Mouse (Mus musculus) gastrocnemius, adult 8-10 months (tissue): ENCODE measurements around the gene Selenov. TPM values are rescaled to one million over a fixed set of nuclear protein-coding genes. Genes with fewer than 3 reads are reported as not detected.

Experiments
- total RNA-seq, 4 experiments: library from RNA; stranded (reverse); gene quantifications; 2 replicates each; pipeline ENCODE4 v1.2.4; 2022

The Selenov gene
- total RNA-seq, 4 experiments from 2014 or later, result not detected

Other genes starting within 250 kb of the Selenov start
- 10 to 100 TPM; 96.1 to 99.7 (median 97.2) TPM for gene Psmc4, start 241.1 kb downstream of the Selenov start, total RNA-seq
- gene Fcgbp, start 219.9 kb downstream of the Selenov start, total RNA-seq, result under 1 TPM in 1 of 4 experiments, not detected in 3; 0.08 TPM
- gene 9530053A07Rik, start 161.7 kb downstream of the Selenov start, total RNA-seq, result not detected
- gene Fbl, start 121.5 kb downstream of the Selenov start, total RNA-seq, result 10 to 100 TPM; 16.8 to 25.3 (median 18.6) TPM
- gene Dyrk1b, start 111.7 kb downstream of the Selenov start, total RNA-seq, result 10 to 100 TPM; 58.2 to 74.5 (median 66.1) TPM
- 1 to 10 TPM; 5.6 to 5.9 (median 5.8) TPM for gene Eid2, start 23.3 kb downstream of the Selenov start, total RNA-seq
- gene Eid2b, start 13.4 kb downstream of the Selenov start, total RNA-seq, result 1 to 10 TPM; 5.1 to 7.2 (median 6.3) TPM
- not detected for gene Dll3, start 11.1 kb upstream of the Selenov start, total RNA-seq
- gene Timm50, start 20.9 kb upstream of the Selenov start, total RNA-seq, result 10 to 100 TPM; 39.4 to 49.9 (median 45.0) TPM
- gene Supt5, start 47.6 kb upstream of the Selenov start, total RNA-seq, result 10 to 100 TPM; 61.6 to 76.5 (median 73.0) TPM
- 100 to 1,000 TPM; 442 to 558 (median 490) TPM for gene Rps16, start 59.5 kb upstream of the Selenov start, total RNA-seq
- 1 to 10 TPM; 2.0 to 3.3 (median 2.6) TPM for gene Plekhg2, start 81.4 kb upstream of the Selenov start, total RNA-seq
- gene Zfp36, start 89.1 kb upstream of the Selenov start, total RNA-seq, result 10 to 100 TPM in 2 of 4 experiments, 1 to 10 TPM in 2; 6.5 to 25.6 (median 9.0) TPM
- gene Med29, start 101.5 kb upstream of the Selenov start, total RNA-seq, result 10 to 100 TPM; 19.3 to 24.6 (median 20.5) TPM
- gene Paf1, start 101.8 kb upstream of the Selenov start, total RNA-seq, result 10 to 100 TPM; 19.8 to 32.6 (median 24.8) TPM
- 1 to 10 TPM in 2 of 4 experiments, under 1 TPM in 1, not detected in 1; 0.46 to 1.7 (median 1.3) TPM for gene Gmfg, start 146.3 kb upstream of the Selenov start, total RNA-seq
- under 1 TPM in 2 of 4 experiments, not detected in 2; 0.08 to 0.34 TPM for gene Lrfn1, start 160.8 kb upstream of the Selenov start, total RNA-seq
- not detected for gene Ifnl2, start 219.3 kb upstream of the Selenov start, total RNA-seq
- gene Ifnl3, start 231.7 kb upstream of the Selenov start, total RNA-seq, result not detected
- not detected for gene Sycn, start 249.7 kb upstream of the Selenov start, total RNA-seq